Mouse (Mus musculus) brain, embryonic 14.5 days (tissue): ENCODE data around the gene Rcor2. TPM values are rescaled to one million over a fixed set of nuclear protein-coding genes. Genes with fewer than 3 reads are reported as not detected.

Source experiments
- DNase-seq: peaks from one replicate; pipeline ENCODE4 v3.0.0-alpha.2; 2011; ENCODE audit warnings: low read depth
- CTCF ChIP-seq: fragments of 200-500 bp; IDR thresholded peaks from 2 replicates; pipeline ENCODE4 v1.5.1; 2012; ENCODE audit warnings: inconsistent platforms, mild to moderate bottlenecking, moderate library complexity, borderline replicate concordance; ENCODE audit not compliant: insufficient read depth, insufficient read length; ENCODE audit errors: extremely low read depth
- POLR2A ChIP-seq: fragments of 200-500 bp; IDR thresholded peaks from 2 replicates; pipeline ENCODE4 v1.6.1; 2012; ENCODE audit warnings: mild to moderate bottlenecking, inconsistent platforms, borderline replicate concordance; ENCODE audit not compliant: poor library complexity, insufficient read depth, insufficient read length, severe bottlenecking; ENCODE audit errors: extremely low read depth
- polyA plus RNA-seq: library from polyadenylated mRNA; depleted of rRNA; stranded (reverse); fragments of >200 nt; gene quantifications from 2 replicates; pipeline ENCODE4 v1.2.3, GENCODE M21; 2012; rRNA removed

Gene Rcor2
- polyA plus RNA-seq: 134 and 211 TPM in 2 replicates

- TF ChIP-seq CTCF (no peak), POLR2A (peak; percentile 72; the same call in 1 of the 2 replicates)
- DNase-seq: peak; percentile 97
Observed at GRCm38 (mm10) chr19:7267091-7267741, at the start of gene Rcor2. TSS of gene Rcor2 (plus strand) at chr19:7267325.

- no peak for TF ChIP-seq POLR2A
- TF ChIP-seq CTCF: no peak
Observed at GRCm38 (mm10) chr19:7217926-7218267, 49.2 kb upstream of the Rcor2 start.

GRCm38 (mm10) chr19:7218753-7219152 lies 48.4 kb upstream of the Rcor2 start:
- no peak for TF ChIP-seq POLR2A
- TF ChIP-seq CTCF: no peak
- no peak for DNase-seq

More at GRCm38 (mm10) chr19:7217926-7218267, 49.2 kb upstream of the Rcor2 start:
- no peak for DNase-seq

GRCm38 (mm10) chr19:7222196-7222595 lies 44.9 kb upstream of the Rcor2 start:
- TF ChIP-seq POLR2A (no peak), CTCF (no peak)
- DNase-seq: no peak

GRCm38 (mm10) chr19:7223488-7223887 lies 43.6 kb upstream of the Rcor2 start:
- DNase-seq: no peak
- TF ChIP-seq CTCF (no peak), POLR2A (no peak)

GRCm38 (mm10) chr19:7224253-7224652 lies 42.9 kb upstream of the Rcor2 start:
- no peak for DNase-seq

GRCm38 (mm10) chr19:7225096-7225690 lies 41.9 kb upstream of the Rcor2 start:
- no peak for TF ChIP-seq CTCF
- TF ChIP-seq POLR2A: no peak
- no peak for DNase-seq

More at GRCm38 (mm10) chr19:7224253-7224652, 42.9 kb upstream of the Rcor2 start:
- TF ChIP-seq POLR2A (no peak), CTCF (no peak)

GRCm38 (mm10) chr19:7226511-7226914 lies 40.6 kb upstream of the Rcor2 start:
- DNase-seq: no peak
- no peak for TF ChIP-seq POLR2A
- no peak for TF ChIP-seq CTCF

- no peak for TF ChIP-seq POLR2A
- peak; percentile 84 for TF ChIP-seq CTCF
- peak; percentile 90 for DNase-seq
Observed at GRCm38 (mm10) chr19:7234537-7235221, 32.4 kb upstream of the Rcor2 start.

- no peak for TF ChIP-seq CTCF
- no peak for TF ChIP-seq POLR2A
- DNase-seq: no peak
Observed at GRCm38 (mm10) chr19:7235461-7235860, 31.7 kb upstream of the Rcor2 start.

GRCm38 (mm10) chr19:7236011-7236410 lies 31.1 kb upstream of the Rcor2 start:
- TF ChIP-seq POLR2A (no peak), CTCF (no peak)
- DNase-seq: no peak

GRCm38 (mm10) chr19:7236742-7237141 lies 30.4 kb upstream of the Rcor2 start:
- no peak for DNase-seq
- no peak for TF ChIP-seq CTCF
- TF ChIP-seq POLR2A: no peak

- TF ChIP-seq POLR2A (no peak), CTCF (no peak)
- no peak for DNase-seq
Observed at GRCm38 (mm10) chr19:7239574-7239973, 27.6 kb upstream of the Rcor2 start.
